11 mouse cellular contexts compared by ENCODE assay signal in the genomic region with DNA sequence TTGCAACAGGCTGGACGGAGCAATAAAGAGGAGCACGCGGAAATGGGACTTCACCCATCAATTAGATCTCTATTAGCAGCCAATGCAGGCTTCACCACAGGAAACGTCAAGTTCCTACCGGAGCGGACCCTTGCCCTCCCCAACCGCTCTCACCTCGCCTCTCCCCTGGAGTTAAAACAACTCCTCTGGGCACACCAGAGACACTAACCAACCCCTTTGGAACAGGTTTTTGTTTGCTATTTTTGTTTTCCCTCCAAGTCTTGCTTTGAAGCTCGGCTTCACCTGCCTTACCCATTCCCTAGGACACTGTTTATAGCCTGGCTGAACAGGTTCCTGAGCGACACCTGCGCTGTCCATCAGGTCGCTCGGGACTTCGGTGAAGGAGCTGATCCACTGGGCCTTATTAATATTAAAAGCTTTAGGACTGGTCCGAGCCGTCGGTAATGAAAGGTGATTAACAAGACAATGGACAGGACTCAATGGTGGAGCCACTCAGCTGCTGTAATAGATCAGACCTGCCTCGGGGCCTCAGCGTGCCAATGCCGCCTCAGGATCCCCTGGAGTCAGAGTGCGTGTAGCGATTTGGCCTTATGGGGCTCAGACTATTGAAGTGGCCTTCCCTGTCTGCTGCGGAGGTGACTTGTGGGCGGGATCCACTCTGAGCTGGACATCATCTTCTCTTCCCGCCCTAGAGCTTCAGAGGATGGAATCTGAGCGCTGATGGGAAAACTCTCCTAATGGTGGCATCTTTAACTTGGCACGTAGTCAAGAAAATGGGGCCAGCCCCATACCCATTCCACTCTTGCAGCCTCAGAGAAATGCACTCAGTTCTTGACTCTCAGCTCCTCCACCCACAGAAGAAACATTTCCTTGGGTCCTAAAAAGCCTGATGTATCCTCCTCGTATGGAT. TPM values are rescaled to one million over a fixed set of nuclear protein-coding genes. Genes with fewer than 3 reads are reported as not detected.
A peak's percentile ranks its signal among the peaks of the same experiment; 100 is the strongest.
DNase-seq lines count a peak whose midpoint lies in the region; ATAC-seq and TF ChIP-seq lines count a peak whose summit lies in the region.
"Had no signal": no experiment of that assay in that cellular context is flagged by ENCODE, and none has a peak within 500 bp of the region (broad histone marks: within the 10 kb centered on the region; RNA-seq: fewer than 3 reads in every experiment).

No protein-coding gene starts in this region.

- H3K36me3 ChIP-seq in E14TG2a.4 (ENCODE audit: insufficient read depth, low read length), result no peaks in the 10 kb centered on the region
- no peaks in the 10 kb centered on the region for H3K36me3 ChIP-seq in forebrain, embryonic 14.5 days (ENCODE audit: control insufficient read depth, insufficient read depth, low read length)
- no peaks in the 10 kb centered on the region for H3K36me3 ChIP-seq in limb, embryonic 15.5 days
- no peaks in the 10 kb centered on the region for H3K36me3 ChIP-seq in liver, embryonic 12.5 days

- no peak for TF ChIP-seq CTCF in E14TG2a.4 (conservative IDR thresholded peaks at IDR 0.05; ENCODE audit: low read length)

- no peak overlapping the region for H3K27ac ChIP-seq in forebrain, embryonic 14.5 days (ENCODE audit: low read depth, low read length)
- H3K27ac ChIP-seq in limb, embryonic 15.5 days, result no peak overlapping the region
- no peak overlapping the region for H3K27ac ChIP-seq in liver, embryonic 12.5 days
- H3K27ac ChIP-seq: left cerebral cortex, adult 2 months had no signal

- 2% methylated on average over 28 of the region's 28 CpGs for WGBS in forebrain, embryonic 14.5 days
- 3% methylated on average over 28 of the region's 28 CpGs for WGBS in limb, embryonic 15.5 days
- 4% methylated on average over 28 of the region's 28 CpGs for WGBS in liver, embryonic 12.5 days (ENCODE audit: insufficient replicate concordance)

- H3K4me3 ChIP-seq in E14TG2a.4 (replicated peaks; ENCODE audit: low read length), result peak overlapping the region; percentile 70
- H3K4me3 ChIP-seq in forebrain, embryonic 14.5 days (ENCODE audit: low read depth, low read length), result peak overlapping the region; percentile 27
- H3K4me3 ChIP-seq in limb, embryonic 15.5 days, result peak overlapping the region; percentile 25
- H3K4me3 ChIP-seq in liver, embryonic 12.5 days, result no peak overlapping the region
- H3K4me3 ChIP-seq: left cerebral cortex, adult 2 months had no signal

- no peak overlapping the region for H3K9ac ChIP-seq in forebrain, embryonic 14.5 days (ENCODE audit: low read length)
- no peak overlapping the region for H3K9ac ChIP-seq in limb, embryonic 15.5 days
- no peak overlapping the region for H3K9ac ChIP-seq in liver, embryonic 12.5 days

- peaks cover 25% of the 10 kb centered on the region for H3K4me1 ChIP-seq in E14TG2a.4 (replicated peaks; ENCODE audit: low read depth, low read length)
- H3K4me1 ChIP-seq in forebrain, embryonic 14.5 days (ENCODE audit: control insufficient read depth, insufficient read depth, low read length), result peaks cover 13% of the 10 kb centered on the region
- peaks cover 15% of the 10 kb centered on the region for H3K4me1 ChIP-seq in limb, embryonic 15.5 days
- no peaks in the 10 kb centered on the region for H3K4me1 ChIP-seq in liver, embryonic 12.5 days

- peak overlapping the region; percentile 58 for H3K4me2 ChIP-seq in forebrain, embryonic 14.5 days (ENCODE audit: low read length)
- H3K4me2 ChIP-seq in limb, embryonic 15.5 days, result peak overlapping the region; percentile 38; the same call in 1 of the 2 replicates
- no peak overlapping the region for H3K4me2 ChIP-seq in liver, embryonic 12.5 days

- ATAC-seq in forebrain, embryonic 14.5 days, result no peak
- no peak for ATAC-seq in limb, embryonic 15.5 days (ENCODE audit: insufficient number of reproducible peaks, low FRiP score, low TSS enrichment, low read depth)
- ATAC-seq in liver, embryonic 12.5 days, result no peak

- H3K9me3 ChIP-seq in E14TG2a.4 (ENCODE audit: low read length), result no peaks in the 10 kb centered on the region
- H3K9me3 ChIP-seq in forebrain, embryonic 14.5 days (replicated peaks; ENCODE audit: control insufficient read depth, low read length), result no peaks in the 10 kb centered on the region
- no peaks in the 10 kb centered on the region for H3K9me3 ChIP-seq in limb, embryonic 15.5 days
- no peaks in the 10 kb centered on the region for H3K9me3 ChIP-seq in liver, embryonic 12.5 days (replicated peaks)

- peaks cover 85% of the 10 kb centered on the region for H3K27me3 ChIP-seq in E14TG2a.4 (ENCODE audit: insufficient read depth, low read length)
- peaks cover 61% of the 10 kb centered on the region for H3K27me3 ChIP-seq in forebrain, embryonic 14.5 days (replicated peaks; ENCODE audit: control insufficient read depth, insufficient read depth, low read length)
- peaks cover 89% of the 10 kb centered on the region for H3K27me3 ChIP-seq in limb, embryonic 15.5 days
- H3K27me3 ChIP-seq in liver, embryonic 12.5 days (replicated peaks), result peaks cover 88% of the 10 kb centered on the region

- DNase-seq in embryo, embryonic 10.5 days (ENCODE audit: low spot score), result peak; percentile 36
- DNase-seq in embryo, embryonic 9.5 days (ENCODE audit: extremely low spot score), result no peak
- peak; percentile 52 for DNase-seq in forebrain, embryonic 14.5 days (ENCODE audit: low spot score)
- no peak for DNase-seq in cerebellum, postnatal 14 days
- DNase-seq in kidney, postnatal 14 days, result no peak
- DNase-seq: kidney, adult 2 months; lung, postnatal 14 days had no signal

RNA-seq across cellular contexts. Expression of gene Tmem33, which starts 45.0 kb away (rescaled TPM):
- polyA plus RNA-seq in forebrain, embryonic 14.5 days (2014; fragmentation: Nextera tagmentation; extraction: Ambion mirVana), result 83.2 and 86.7 TPM in 2 replicates
- 85.3 and 88.1 TPM in 2 replicates for polyA plus RNA-seq in limb, embryonic 15.5 days (2015; fragmentation: Nextera tagmentation; extraction: Ambion mirVana)
- polyA plus RNA-seq in liver, embryonic 12.5 days (2016; fragmentation: Nextera tagmentation; extraction: Ambion mirVana), result 114 and 118 TPM in 2 replicates

Comparison
In these comparisons a context has a peak if more than half of its experiments do, and no peak if none do; other contexts are left out.
1. DNase-seq: peak in embryo, embryonic 10.5 days (single experiment) and forebrain, embryonic 14.5 days (single experiment); none in embryo, embryonic 9.5 days (single experiment), cerebellum, postnatal 14 days (0 of 2) and kidney, postnatal 14 days (single experiment).